Mouse (Mus musculus) liver, adult 2 months (tissue): ENCODE results near the gene Slc22a15. TPM values are rescaled to one million over a fixed set of nuclear protein-coding genes. Genes with fewer than 3 reads are reported as not detected.

Source experiments
- DNase-seq: peaks from one replicate; pipeline ENCODE4 v3.0.0-alpha.2; 2011; ENCODE audit warnings: low read depth, low spot score; ENCODE audit errors: extremely low read depth
- H3K27ac ChIP-seq: fragments of 200-500 bp; replicated peaks from 2 replicates; pipeline ENCODE4 v1.5.1; 2012; ENCODE audit warnings: low read depth, mild to moderate bottlenecking, control low read depth, inconsistent platforms, low read length; ENCODE audit not compliant: insufficient read depth
- H3K27me3 ChIP-seq: fragments of 200-500 bp; 2 replicates; pipeline ENCODE4 v1.6.1; 2012; ENCODE audit warnings: mild to moderate bottlenecking, moderate library complexity, low read length, inconsistent platforms; ENCODE audit not compliant: control insufficient read depth, insufficient read depth
- H3K36me3 ChIP-seq: fragments of 200-500 bp; 2 replicates; pipeline ENCODE4 v1.6.1; 2012; ENCODE audit warnings: low read length, inconsistent platforms; ENCODE audit not compliant: control insufficient read depth, insufficient read depth
- H3K4me1 ChIP-seq: fragments of 200-500 bp; 2 replicates; pipeline ENCODE4 v1.6.1; 2011; ENCODE audit warnings: low read length; ENCODE audit not compliant: control insufficient read depth, insufficient read depth
- H3K4me3 ChIP-seq: fragments of 200-500 bp; 2 replicates; pipeline ENCODE4 v1.5.1; 2011; ENCODE audit warnings: low read depth, mild to moderate bottlenecking, control low read depth, low read length, moderate library complexity; ENCODE audit not compliant: insufficient read depth
- H3K79me2 ChIP-seq: fragments of 200-500 bp; 2 replicates; pipeline ENCODE4 v1.6.1; 2012; ENCODE audit warnings: inconsistent platforms, mild to moderate bottlenecking, low read length, moderate library complexity; ENCODE audit not compliant: control insufficient read depth, insufficient read depth
- H3K9ac ChIP-seq: fragments of 200-500 bp; 2 replicates; pipeline ENCODE4 v1.6.1; 2012; ENCODE audit warnings: low read depth, mild to moderate bottlenecking, control low read depth, inconsistent platforms, low read length
- CTCF ChIP-seq: fragments of 200-500 bp; IDR thresholded peaks from 2 replicates; pipeline ENCODE4 v1.5.1; 2011; ENCODE audit warnings: low read depth, low read length, control low read depth
- POLR2A ChIP-seq: fragments of 200-500 bp; IDR thresholded peaks from 2 replicates; pipeline ENCODE4 v1.6.1; 2011; ENCODE audit warnings: low read length, control low read depth; ENCODE audit not compliant: insufficient read depth; ENCODE audit errors: extremely low read depth
- WGBS: fragments of 180-500 bp; shearing (Covaris S2); methylation state at CpG from one replicate; pipeline ENCODE4 v1.1.7; 2018; 5-methylcytosine and 5-hydroxymethylcytosine counted together
- polyA plus RNA-seq: library from polyadenylated mRNA; depleted of rRNA; stranded (reverse); fragments of >200 nt; gene quantifications from 2 replicates; pipeline ENCODE4 v1.2.3, GENCODE M21; 2012
- total RNA-seq: library from RNA; depleted of rRNA; stranded (reverse); fragments of >200 nt; gene quantifications from 2 replicates; pipeline ENCODE4 v1.2.3, GENCODE M21; 2014

The Slc22a15 gene
- total and polyA plus RNA-seq, 2 experiments: 3.5 to 5.8 TPM

DNA sequence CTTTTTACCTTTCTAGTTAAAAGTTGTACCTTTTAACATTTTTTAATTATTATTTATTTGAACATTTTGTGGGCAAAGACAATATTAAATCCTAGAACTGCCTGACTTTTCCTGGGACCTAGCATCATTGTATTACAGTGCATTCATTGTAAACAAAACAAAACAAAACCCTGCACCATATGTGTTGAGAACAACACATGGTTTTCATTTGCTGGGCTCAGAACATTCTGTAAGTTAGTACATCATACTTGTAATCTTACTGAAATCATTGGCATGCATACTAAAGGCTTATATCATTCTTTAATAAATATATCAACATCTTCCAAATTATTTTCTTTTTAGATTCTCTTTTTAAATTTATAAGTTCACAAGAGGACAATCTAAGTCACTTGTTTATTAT is 2.4 kb upstream of the Slc22a15 start:
- no peak for TF ChIP-seq POLR2A
- no peak for TF ChIP-seq CTCF
- no peak for DNase-seq

DNA sequence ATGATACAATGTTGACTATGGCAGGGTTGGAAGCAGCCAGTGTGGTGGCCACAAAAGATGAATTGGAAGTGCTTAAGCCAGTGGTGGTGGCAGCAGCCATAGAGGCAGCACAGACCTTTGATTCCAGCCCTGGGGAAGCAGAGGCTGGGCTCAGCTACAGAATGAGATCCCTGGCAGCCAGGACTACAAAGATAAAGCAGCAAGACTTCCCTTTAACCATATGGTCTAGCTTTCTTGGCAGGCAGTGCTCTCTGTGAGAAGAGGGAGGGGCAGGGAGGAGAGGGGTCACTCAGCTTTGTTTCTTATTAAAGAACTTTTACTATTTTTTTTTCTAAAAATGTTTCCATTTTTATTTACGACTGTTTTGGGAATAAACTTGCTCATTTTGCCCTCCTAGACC is 1.4 kb upstream of the Slc22a15 start:
- no peak overlapping the region for H3K27ac ChIP-seq
- WGBS: 80% methylated on average over 1 of the region's 1 CpGs
- TF ChIP-seq POLR2A (no peak), CTCF (no peak)
- no peaks in the 10 kb centered on the region for H3K27me3 ChIP-seq
- H3K36me3 ChIP-seq: no peaks in the 10 kb centered on the region
- DNase-seq: no peak
- peaks cover 7% of the 10 kb centered on the region for H3K4me1 ChIP-seq
- H3K4me3 ChIP-seq: no peak overlapping the region
- H3K79me2 ChIP-seq: no peaks in the 10 kb centered on the region
- H3K9ac ChIP-seq: no peak overlapping the region

More for the DNA sequence above, 2.4 kb upstream of the Slc22a15 start:
- H3K36me3 ChIP-seq: no peaks in the 10 kb centered on the region
- H3K27ac ChIP-seq: no peak overlapping the region
- no peaks in the 10 kb centered on the region for H3K27me3 ChIP-seq
- no peaks in the 10 kb centered on the region for H3K79me2 ChIP-seq
- H3K9ac ChIP-seq: no peak overlapping the region
- no peak overlapping the region for H3K4me3 ChIP-seq
- H3K4me1 ChIP-seq: peaks cover 7% of the 10 kb centered on the region

DNA sequence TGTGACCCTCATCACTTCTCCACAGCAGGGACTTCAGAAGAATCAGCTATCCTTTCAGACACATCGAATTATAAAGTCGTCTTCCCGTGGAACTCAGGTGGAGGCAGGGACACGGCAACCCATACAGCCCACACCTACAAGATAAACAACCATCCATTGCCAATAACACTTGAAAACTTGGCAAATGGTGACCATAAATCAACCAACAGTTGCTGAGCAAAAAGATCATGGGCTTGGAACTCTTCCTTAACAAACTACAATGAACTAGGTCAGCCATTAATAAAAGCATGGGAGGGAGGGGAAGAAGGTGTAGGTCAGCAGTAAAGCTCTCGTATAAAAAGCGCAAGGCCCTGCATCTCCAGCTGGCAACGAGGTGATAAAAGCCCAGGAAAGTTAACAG is 1.9 kb downstream of the Slc22a15 start:
- no peaks in the 10 kb centered on the region for H3K36me3 ChIP-seq
- 25% methylated on average over 7 of the region's 7 CpGs for WGBS
- no peak overlapping the region for H3K4me3 ChIP-seq
- no peak overlapping the region for H3K9ac ChIP-seq
- no peaks in the 10 kb centered on the region for H3K79me2 ChIP-seq
- peaks cover 9% of the 10 kb centered on the region for H3K4me1 ChIP-seq
- DNase-seq: peak; percentile 89
- no peak overlapping the region for H3K27ac ChIP-seq
- TF ChIP-seq CTCF (no peak), POLR2A (no peak)
- no peaks in the 10 kb centered on the region for H3K27me3 ChIP-seq

DNA sequence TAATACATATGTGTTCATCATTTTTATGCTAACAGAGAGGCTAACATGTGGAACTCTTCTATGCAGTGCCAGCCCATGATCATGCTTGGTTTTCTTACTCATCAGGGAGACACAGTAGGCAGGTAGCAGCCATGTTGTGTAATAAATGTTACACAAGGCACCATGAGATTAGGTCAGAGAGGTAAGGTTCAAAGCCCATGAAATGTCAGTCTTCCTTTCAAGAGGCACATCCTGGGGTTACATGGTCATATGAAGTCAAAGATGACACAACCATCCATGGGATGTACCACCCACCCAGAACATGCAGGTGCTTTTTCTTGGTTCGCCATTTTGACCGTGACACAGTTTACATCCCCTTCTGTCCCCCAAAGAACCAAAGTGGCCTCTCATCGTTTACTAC is 5.7 kb downstream of the Slc22a15 start:
- no peak overlapping the region for H3K9ac ChIP-seq
- H3K79me2 ChIP-seq: no peaks in the 10 kb centered on the region
- H3K36me3 ChIP-seq: peaks cover 2% of the 10 kb centered on the region; the same call in 1 of the 2 replicates
- DNase-seq: peak; percentile 81
- 92% methylated on average over 3 of the region's 3 CpGs for WGBS
- TF ChIP-seq CTCF: no peak
- no peak for TF ChIP-seq POLR2A
- no peaks in the 10 kb centered on the region for H3K27me3 ChIP-seq
- no peak overlapping the region for H3K4me3 ChIP-seq
- H3K4me1 ChIP-seq: peaks cover 16% of the 10 kb centered on the region
- H3K27ac ChIP-seq: no peak overlapping the region

DNA sequence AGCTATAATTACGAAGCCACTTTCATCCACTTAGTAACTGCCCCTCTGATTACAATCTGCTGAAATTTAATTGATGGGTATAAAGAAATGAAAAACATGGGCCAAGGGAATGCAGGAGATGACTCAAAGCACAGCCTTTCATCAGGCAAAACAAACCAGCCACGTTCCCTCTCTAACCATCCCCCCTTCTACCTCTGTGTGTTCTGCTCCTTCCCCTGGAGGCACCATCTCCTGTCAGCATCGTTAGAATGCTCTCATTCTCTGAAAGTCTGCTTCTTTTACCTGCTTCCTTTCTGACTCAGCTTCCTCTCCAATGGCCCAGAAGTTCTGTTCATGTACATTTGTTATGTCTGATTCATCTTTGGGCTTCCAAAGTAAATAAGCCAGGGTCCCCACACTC is 6.6 kb downstream of the Slc22a15 start:
- Histone ChIP-seq H3K36me3 (peaks cover 2% of the 10 kb centered on the region; the same call in 1 of the 2 replicates), H3K4me1 (peaks cover 12% of the 10 kb centered on the region), H3K27me3 (no peaks in the 10 kb centered on the region), H3K79me2 (no peaks in the 10 kb centered on the region), H3K4me3 (no peak overlapping the region), H3K9ac (no peak overlapping the region), H3K27ac (no peak overlapping the region)
- no peak for DNase-seq
- 36% methylated on average over 3 of the region's 3 CpGs for WGBS
- TF ChIP-seq POLR2A (no peak), CTCF (no peak)

DNA sequence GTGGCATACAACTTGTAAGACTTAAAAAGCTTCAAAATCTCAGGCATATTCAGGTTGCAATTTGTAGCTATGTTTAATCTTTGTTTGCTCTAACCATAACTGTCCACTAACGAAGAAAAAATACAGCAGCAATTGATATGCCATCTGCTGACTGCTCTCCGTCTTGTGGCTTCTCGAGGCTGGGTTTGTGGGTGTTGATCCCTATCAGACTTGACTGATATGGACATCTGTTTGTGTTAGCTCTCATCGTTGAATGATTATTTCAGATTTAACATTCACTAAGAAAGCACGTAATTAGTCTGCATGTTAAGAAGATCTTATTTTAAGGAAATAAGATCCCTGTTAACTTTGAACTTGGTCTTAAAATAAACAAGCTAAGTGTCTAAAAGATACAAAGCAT is 7.7 kb downstream of the Slc22a15 start:
- Histone ChIP-seq H3K27me3 (no peaks in the 10 kb centered on the region), H3K9ac (no peak overlapping the region), H3K36me3 (peaks cover 2% of the 10 kb centered on the region; the same call in 1 of the 2 replicates), H3K27ac (no peak overlapping the region), H3K4me1 (peaks cover 9% of the 10 kb centered on the region), H3K4me3 (no peak overlapping the region), H3K79me2 (no peaks in the 10 kb centered on the region)
- 83% methylated on average over 5 of the region's 5 CpGs for WGBS
- TF ChIP-seq POLR2A (no peak), CTCF (no peak)
- DNase-seq: no peak
